Mouse (Mus musculus): Measurements from ENCODE around the gene Lpar2.

DNA sequence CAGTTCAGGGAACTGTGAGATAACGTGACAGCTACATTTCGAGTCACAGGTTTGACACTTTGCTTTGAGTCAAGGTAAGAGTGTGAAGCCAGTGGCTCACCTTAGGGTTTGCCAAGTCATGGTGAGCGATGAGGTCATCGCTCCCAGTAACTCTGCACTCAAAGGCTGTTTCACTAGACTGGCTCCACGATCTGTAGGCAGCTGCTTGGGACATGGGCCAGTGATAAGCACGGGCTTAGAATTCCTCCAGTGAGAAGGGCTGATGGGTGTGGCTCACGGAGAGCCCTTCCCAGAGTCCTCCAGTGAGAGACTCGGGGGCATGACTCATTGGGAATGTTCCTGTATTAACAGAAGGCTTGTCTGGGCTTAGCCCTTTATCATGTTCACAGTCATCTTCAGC is 26.7 kb downstream of the Lpar2 start:
- no peak for TF ChIP-seq POLR2A (IDR thresholded peaks at IDR 0.05; ENCODE audit: borderline replicate concordance, extremely low read depth, insufficient read depth, insufficient read length, poor library complexity, severe bottlenecking)
- no peak for TF ChIP-seq CTCF (IDR thresholded peaks at IDR 0.05; ENCODE audit: borderline replicate concordance, extremely low read depth, insufficient read depth, insufficient read length)
